In genomic region chr7:109267370-109267769, GRCm38 (mm10) we compare ENCODE assay signal across 25 mouse cellular contexts.
DNase-seq lines count a peak whose midpoint lies in the region; ATAC-seq lines count a peak whose summit lies in the region.
"Had no signal": no experiment of that assay in that cellular context is flagged by ENCODE, and none has a peak within 500 bp of the region (broad histone marks: within the 10 kb centered on the region; RNA-seq: fewer than 3 reads in every experiment).

No protein-coding gene starts in this region.

- H3K4me3 ChIP-seq in forebrain, embryonic 11.5 days (ENCODE audit: low read depth, low read length) = no peak overlapping the region
- no peak overlapping the region for H3K4me3 ChIP-seq in forebrain, embryonic 16.5 days (replicated peaks; ENCODE audit: low read length)
- no peak overlapping the region for H3K4me3 ChIP-seq in hindbrain, embryonic 12.5 days
- H3K4me3 ChIP-seq in hindbrain, embryonic 13.5 days = no peak overlapping the region
- H3K4me3 ChIP-seq in neural tube, embryonic 13.5 days = no peak overlapping the region
- H3K4me3 ChIP-seq: embryonic facial prominence, embryonic 13.5 days; erythroblast, embryonic 14.5 days; forebrain, embryonic 13.5 days; gastrocnemius, adult 2 months had no signal

- H3K27me3 ChIP-seq in forebrain, embryonic 11.5 days (ENCODE audit: control insufficient read depth, insufficient read depth, low read length) = no peaks in the 10 kb centered on the region; the same call in none of the 2 replicates
- no peaks in the 10 kb centered on the region for H3K27me3 ChIP-seq in forebrain, embryonic 16.5 days (replicated peaks; ENCODE audit: control insufficient read depth, insufficient read depth, low read length)
- no peaks in the 10 kb centered on the region for H3K27me3 ChIP-seq in hindbrain, embryonic 12.5 days
- no peaks in the 10 kb centered on the region for H3K27me3 ChIP-seq in hindbrain, embryonic 13.5 days
- no peaks in the 10 kb centered on the region; the same call in none of the 2 replicates for H3K27me3 ChIP-seq in neural tube, embryonic 13.5 days
- H3K27me3 ChIP-seq: embryonic facial prominence, embryonic 13.5 days had no signal

- WGBS in forebrain, embryonic 11.5 days = 73% methylated on average over 4 of the region's 4 CpGs
- 57% methylated on average over 4 of the region's 4 CpGs for WGBS in forebrain, embryonic 16.5 days
- 58% methylated on average over 4 of the region's 4 CpGs for WGBS in hindbrain, embryonic 12.5 days
- WGBS in hindbrain, embryonic 13.5 days = 47% methylated on average over 4 of the region's 4 CpGs
- WGBS in neural tube, embryonic 13.5 days = 52% methylated on average over 4 of the region's 4 CpGs

- H3K9me3 ChIP-seq in forebrain, embryonic 11.5 days (ENCODE audit: control insufficient read depth, low read length) = no peaks in the 10 kb centered on the region
- no peaks in the 10 kb centered on the region for H3K9me3 ChIP-seq in forebrain, embryonic 16.5 days (ENCODE audit: control insufficient read depth, low read length)
- no peaks in the 10 kb centered on the region for H3K9me3 ChIP-seq in hindbrain, embryonic 12.5 days (replicated peaks)
- H3K9me3 ChIP-seq in hindbrain, embryonic 13.5 days = no peaks in the 10 kb centered on the region
- no peaks in the 10 kb centered on the region for H3K9me3 ChIP-seq in neural tube, embryonic 13.5 days
- H3K9me3 ChIP-seq: embryonic facial prominence, embryonic 13.5 days; forebrain, embryonic 13.5 days had no signal

- no peaks in the 10 kb centered on the region for H3K36me3 ChIP-seq in forebrain, embryonic 11.5 days (ENCODE audit: control insufficient read depth, insufficient read depth, low read length)
- H3K36me3 ChIP-seq in forebrain, embryonic 16.5 days (ENCODE audit: control insufficient read depth, insufficient read depth) = no peaks in the 10 kb centered on the region
- H3K36me3 ChIP-seq in hindbrain, embryonic 12.5 days = no peaks in the 10 kb centered on the region
- H3K36me3 ChIP-seq in hindbrain, embryonic 13.5 days = no peaks in the 10 kb centered on the region
- no peaks in the 10 kb centered on the region for H3K36me3 ChIP-seq in neural tube, embryonic 13.5 days
- H3K36me3 ChIP-seq: embryonic facial prominence, embryonic 13.5 days had no signal

- H3K4me2 ChIP-seq in forebrain, embryonic 11.5 days (ENCODE audit: low read depth, low read length, severe bottlenecking) = no peak overlapping the region
- H3K4me2 ChIP-seq in forebrain, embryonic 16.5 days (ENCODE audit: low read length) = no peak overlapping the region
- H3K4me2 ChIP-seq in hindbrain, embryonic 12.5 days (replicated peaks) = no peak overlapping the region
- H3K4me2 ChIP-seq in hindbrain, embryonic 13.5 days = no peak overlapping the region
- no peak overlapping the region for H3K4me2 ChIP-seq in neural tube, embryonic 13.5 days
- H3K4me2 ChIP-seq: embryonic facial prominence, embryonic 13.5 days; forebrain, embryonic 13.5 days; heart, embryonic 11.5 days had no signal

- H3K27ac ChIP-seq in forebrain, embryonic 11.5 days (ENCODE audit: low read depth, low read length) = no peak overlapping the region
- no peak overlapping the region for H3K27ac ChIP-seq in forebrain, embryonic 16.5 days (ENCODE audit: low read length)
- H3K27ac ChIP-seq in hindbrain, embryonic 12.5 days = no peak overlapping the region
- no peak overlapping the region for H3K27ac ChIP-seq in hindbrain, embryonic 13.5 days
- H3K27ac ChIP-seq in neural tube, embryonic 13.5 days (replicated peaks) = no peak overlapping the region
- H3K27ac ChIP-seq: embryonic facial prominence, embryonic 13.5 days; forebrain, embryonic 13.5 days; gastrocnemius, adult 2 months had no signal

- ATAC-seq in forebrain, embryonic 11.5 days (replicated peaks; ENCODE audit: low FRiP score) = no peak
- ATAC-seq in forebrain, embryonic 16.5 days = no peak
- 0 out of 2 replicates have a peak, but pooled peaks have one; percentile 38 for ATAC-seq in hindbrain, embryonic 12.5 days (ENCODE audit: low FRiP score)
- no peak for ATAC-seq in hindbrain, embryonic 13.5 days (ENCODE audit: low FRiP score)
- ATAC-seq in neural tube, embryonic 13.5 days (ENCODE audit: low read depth) = 0 out of 2 replicates have a peak, but pooled peaks have one; percentile 12
- ATAC-seq: CD4-positive, CD25-positive, alpha-beta regulatory T cell, adult 4 months; forebrain, embryonic 13.5 days; forebrain, postnatal 0 days; inflammation-experienced regulatory T-cells, adult 6 months; intestine, embryonic 16.5 days had no signal

- no peak overlapping the region for H3K9ac ChIP-seq in forebrain, embryonic 11.5 days (ENCODE audit: low read length)
- H3K9ac ChIP-seq in forebrain, embryonic 16.5 days (replicated peaks; ENCODE audit: low read depth, low read length) = no peak overlapping the region
- H3K9ac ChIP-seq in hindbrain, embryonic 12.5 days = no peak overlapping the region
- H3K9ac ChIP-seq in hindbrain, embryonic 13.5 days = no peak overlapping the region
- no peak overlapping the region for H3K9ac ChIP-seq in neural tube, embryonic 13.5 days
- H3K9ac ChIP-seq: embryonic facial prominence, embryonic 13.5 days; forebrain, embryonic 13.5 days; forebrain, postnatal 0 days had no signal

- no peaks in the 10 kb centered on the region; the same call in 1 of the 2 replicates for H3K4me1 ChIP-seq in forebrain, embryonic 11.5 days (replicated peaks; ENCODE audit: control insufficient read depth, insufficient read depth, low read length)
- H3K4me1 ChIP-seq in forebrain, embryonic 16.5 days (replicated peaks; ENCODE audit: control insufficient read depth, insufficient read depth, low read length) = peaks cover 13% of the 10 kb centered on the region
- H3K4me1 ChIP-seq in hindbrain, embryonic 12.5 days = peaks cover 17% of the 10 kb centered on the region
- peaks cover 32% of the 10 kb centered on the region for H3K4me1 ChIP-seq in hindbrain, embryonic 13.5 days (replicated peaks)
- H3K4me1 ChIP-seq in neural tube, embryonic 13.5 days (replicated peaks) = peaks cover 10% of the 10 kb centered on the region
- H3K4me1 ChIP-seq: embryonic facial prominence, embryonic 13.5 days had no signal

- peak; percentile 40 for DNase-seq in forebrain, embryonic 11.5 days (ENCODE audit: low spot score)
- DNase-seq in neural tube, embryonic 10.5 days (ENCODE audit: extremely low spot score, low spot score) = no peak
- no peak for DNase-seq in left cerebral cortex, adult 8-10 months (ENCODE audit: low spot score in 2 of 2)
- DNase-seq: adrenal gland, adult 2 months; adrenal gland, postnatal 14 days; cerebellum, adult 11 months; cerebellum, adult 2 months; cerebellum, adult 9-11 months; cerebellum, postnatal 25 days; forebrain, postnatal 0 days; gastrocnemius, adult 2 months; gastrocnemius, postnatal 14 days; heart, adult 11 months; kidney, adult 18-20 months had no signal

Comparison
In these comparisons a context has a peak if more than half of its experiments do, and no peak if none do; other contexts are left out.
1. ATAC-seq: peak in hindbrain, embryonic 12.5 days (single experiment) and neural tube, embryonic 13.5 days (single experiment); none in forebrain, embryonic 11.5 days (single experiment), forebrain, embryonic 16.5 days (single experiment) and hindbrain, embryonic 13.5 days (single experiment).